Mouse (Mus musculus): ENCODE results near the gene Hsd11b2.
A peak's percentile ranks its signal among the peaks of the same experiment; 100 is the strongest.

The Hsd11b2 gene

GRCm38 (mm10) chr8:105528206-105528605 lies 9.7 kb downstream of the Hsd11b2 start:
- DNase-seq = no peak

- no peak for DNase-seq
Measured at GRCm38 (mm10) chr8:105529271-105529670, 10.7 kb downstream of the Hsd11b2 start.

GRCm38 (mm10) chr8:105531774-105532173 lies 13.2 kb downstream of the Hsd11b2 start:
- peak; percentile 72 to 73 for DNase-seq

GRCm38 (mm10) chr8:105533439-105533838 lies 14.9 kb downstream of the Hsd11b2 start:
- DNase-seq = peak; percentile 40 to 47

GRCm38 (mm10) chr8:105533892-105534329 lies 15.4 kb downstream of the Hsd11b2 start:
- DNase-seq = peak; percentile 94 to 95

GRCm38 (mm10) chr8:105536546-105536945 lies 18.0 kb downstream of the Hsd11b2 start:
- DNase-seq = peak in 1 of 2 experiments; percentile 58

GRCm38 (mm10) chr8:105537011-105537677 lies 18.6 kb downstream of the Hsd11b2 start:
- peak; percentile 81 to 91 for DNase-seq

GRCm38 (mm10) chr8:105538940-105539339 lies 20.4 kb downstream of the Hsd11b2 start:
- no peak for DNase-seq

- DNase-seq = no peak
Measured at GRCm38 (mm10) chr8:105542032-105542656, 23.6 kb downstream of the Hsd11b2 start.

GRCm38 (mm10) chr8:105542808-105543207 lies 24.3 kb downstream of the Hsd11b2 start:
- DNase-seq = no peak

- no peak for DNase-seq
Measured at GRCm38 (mm10) chr8:105543703-105544102, 25.1 kb downstream of the Hsd11b2 start.

- DNase-seq = peak; percentile 65 to 70
Measured at GRCm38 (mm10) chr8:105544544-105545205, 26.1 kb downstream of the Hsd11b2 start.

- peak; percentile 67 to 68 for DNase-seq
Measured at GRCm38 (mm10) chr8:105545249-105545648, 26.7 kb downstream of the Hsd11b2 start.

GRCm38 (mm10) chr8:105546384-105547350 lies 28.1 kb downstream of the Hsd11b2 start:
- DNase-seq = peak; percentile 59 to 66

- DNase-seq = no peak
Measured at GRCm38 (mm10) chr8:105549506-105549905, 31.0 kb downstream of the Hsd11b2 start.

GRCm38 (mm10) chr8:105550083-105550482 lies 31.5 kb downstream of the Hsd11b2 start:
- DNase-seq = no peak

GRCm38 (mm10) chr8:105552032-105552431 lies 33.5 kb downstream of the Hsd11b2 start:
- DNase-seq = no peak

- no peak for DNase-seq
Measured at GRCm38 (mm10) chr8:105552824-105553223, 34.3 kb downstream of the Hsd11b2 start.

GRCm38 (mm10) chr8:105554087-105554486 lies 35.5 kb downstream of the Hsd11b2 start:
- peak; percentile 89 to 93 for DNase-seq

- no peak for DNase-seq
Measured at GRCm38 (mm10) chr8:105555230-105555629, 36.7 kb downstream of the Hsd11b2 start.

- no peak for DNase-seq
Measured at GRCm38 (mm10) chr8:105562863-105563262, 44.3 kb downstream of the Hsd11b2 start.

GRCm38 (mm10) chr8:105563871-105564270 lies 45.3 kb downstream of the Hsd11b2 start:
- no peak for DNase-seq

Data from cerebellum, postnatal 10 days (tissue).